Mouse (Mus musculus) midbrain, embryonic 11.5 days (tissue): Measurements from ENCODE around the gene Olfr67. TPM values are rescaled to one million over a fixed set of nuclear protein-coding genes. Genes with fewer than 3 reads are reported as not detected.
"Not testable (repeated sequence)": the region's sequence is repeated elsewhere in the genome, so short reads cannot be mapped to it uniquely, and the experiment has no call there.

Experiments
- ATAC-seq: fragments of 200-750 bp; cut with Nextera tagmentation; 2 replicates; pipeline ENCODE4 v1.8.0; 2017; ENCODE audit warnings: moderate TSS enrichment, moderate library complexity; ENCODE audit not compliant: low FRiP score
- DNase-seq: peaks from one replicate; pipeline ENCODE4 v3.0.0; 2015; ENCODE audit warnings: low spot score; ENCODE audit errors: missing footprints
- H3K27ac ChIP-seq: fragments of 300-500 bp; sonication (generic); 2 replicates; pipeline ENCODE4 v1.5.1; 2014; ENCODE audit warnings: low read depth, low read length
- H3K27me3 ChIP-seq: fragments of 300-500 bp; sonication (generic); 2 replicates; pipeline ENCODE4 v1.6.1; 2014; ENCODE audit warnings: mild to moderate bottlenecking, low read length, moderate library complexity, mixed read lengths; ENCODE audit not compliant: control insufficient read depth, insufficient read depth
- H3K36me3 ChIP-seq: fragments of 300-500 bp; sonication (generic); 2 replicates; pipeline ENCODE4 v1.6.1; 2014; ENCODE audit warnings: mild to moderate bottlenecking, low read length, moderate library complexity, mixed read lengths; ENCODE audit not compliant: control insufficient read depth, insufficient read depth
- H3K4me1 ChIP-seq: fragments of 300-500 bp; sonication (generic); 2 replicates; pipeline ENCODE4 v1.6.1; 2014; ENCODE audit warnings: low read length; ENCODE audit not compliant: control insufficient read depth, insufficient read depth
- H3K4me2 ChIP-seq: fragments of 300-500 bp; sonication (generic); 2 replicates; pipeline ENCODE4 v1.6.1; 2014; ENCODE audit warnings: mild to moderate bottlenecking, moderate library complexity
- H3K4me3 ChIP-seq: fragments of 300-500 bp; sonication (generic); 2 replicates; pipeline ENCODE4 v1.5.1; 2014; ENCODE audit warnings: low read depth, low read length
- H3K9ac ChIP-seq: fragments of 300-500 bp; sonication (generic); 2 replicates; pipeline ENCODE4 v1.6.1; 2014; ENCODE audit warnings: low read length
- H3K9me3 ChIP-seq: fragments of 300-500 bp; sonication (generic); 2 replicates; pipeline ENCODE4 v1.6.1; 2016; ENCODE audit warnings: low read length; ENCODE audit not compliant: control insufficient read depth
- WGBS: fragments of 180-500 bp; shearing (Covaris S2); extraction: QIAGEN DNeasy Blood & Tissue Kit; methylation state at CpG from one replicate; pipeline ENCODE4 v1.1.7; 2014; 5-methylcytosine and 5-hydroxymethylcytosine counted together
- polyA plus RNA-seq: library from polyadenylated mRNA; unstranded; fragments of >200 nt; fragmentation: Nextera tagmentation; extraction: Ambion mirVana; gene quantifications from 2 replicates; pipeline ENCODE4 v1.2.1, GENCODE M21; 2014

The Olfr67 gene
- polyA plus RNA-seq = not detected in 2 replicates

DNA sequence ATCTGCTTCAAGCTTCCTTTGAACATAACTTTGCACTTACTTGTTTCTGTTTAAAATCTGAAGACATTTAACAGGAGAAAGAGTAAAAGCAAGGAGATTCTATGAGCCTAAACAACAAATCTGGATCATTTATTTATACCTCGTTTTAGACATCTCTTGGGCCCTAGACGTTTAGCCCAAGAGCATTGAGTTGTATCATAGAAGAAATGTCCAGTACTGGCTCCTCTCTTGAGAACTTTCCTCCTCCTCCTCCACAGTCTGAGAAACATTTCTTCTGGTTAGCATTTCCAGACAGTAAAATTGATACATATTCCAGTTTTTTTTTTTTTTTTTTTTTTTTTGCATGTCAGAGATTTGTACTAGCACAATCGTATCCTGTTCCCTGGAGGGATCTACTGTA is at the start of gene Olfr67:
Gene Olfr67 (minus strand): TSS at position 101 of the 400 bp plus-strand sequence.
- no peak within 1 kb of the TSS for H3K27ac ChIP-seq
- no peaks in the 10 kb centered on the region for H3K27me3 ChIP-seq
- no peak for DNase-seq
- no peak within 1 kb of the TSS for H3K4me3 ChIP-seq
- no peaks in the 10 kb centered on the region for H3K36me3 ChIP-seq
- no peak for ATAC-seq
- H3K4me1 ChIP-seq = no peaks in the 10 kb centered on the region
- 85% methylated on average over 3 of the region's 3 CpGs for WGBS
- no peak within 1 kb of the TSS for H3K9ac ChIP-seq
- no peak within 1 kb of the TSS for H3K4me2 ChIP-seq
- H3K9me3 ChIP-seq = no peaks in the 10 kb centered on the region

DNA sequence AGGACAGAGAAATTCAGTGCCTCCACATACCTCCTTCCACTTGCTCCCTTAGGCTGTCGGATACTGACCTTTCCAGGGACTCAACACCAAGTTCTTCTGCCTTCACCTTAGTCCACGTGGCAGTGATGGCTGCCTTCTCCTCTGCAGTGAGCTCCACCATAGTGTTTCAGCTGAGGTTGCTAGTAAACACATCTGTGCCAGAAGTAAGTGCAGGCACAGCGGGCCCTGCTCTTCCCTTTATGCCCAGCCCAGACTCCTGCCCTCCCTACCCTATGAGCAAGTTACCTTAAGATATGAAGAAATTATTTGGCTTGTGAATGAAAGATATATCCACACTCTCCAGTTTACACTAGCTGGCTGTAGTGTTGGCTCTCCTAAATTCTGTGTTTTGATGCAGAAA is 48.6 kb upstream of the Olfr67 start, which contains the start of gene Hbb-bh2:
Gene Hbb-bh2 (minus strand): TSS at position 253 of the 400 bp plus-strand sequence.
- Histone ChIP-seq H3K4me3 (no peak within 1 kb of the TSS), H3K27ac (no peak within 1 kb of the TSS), H3K4me2 (no peak within 1 kb of the TSS), H3K9ac (no peak within 1 kb of the TSS), H3K27me3 (no peaks in the 10 kb centered on the region), H3K36me3 (no peaks in the 10 kb centered on the region), H3K4me1 (no peaks in the 10 kb centered on the region), H3K9me3 (no peaks in the 10 kb centered on the region)
- WGBS = 77% methylated on average over 3 of the region's 3 CpGs
- no peak for DNase-seq
- no peak for ATAC-seq

DNA sequence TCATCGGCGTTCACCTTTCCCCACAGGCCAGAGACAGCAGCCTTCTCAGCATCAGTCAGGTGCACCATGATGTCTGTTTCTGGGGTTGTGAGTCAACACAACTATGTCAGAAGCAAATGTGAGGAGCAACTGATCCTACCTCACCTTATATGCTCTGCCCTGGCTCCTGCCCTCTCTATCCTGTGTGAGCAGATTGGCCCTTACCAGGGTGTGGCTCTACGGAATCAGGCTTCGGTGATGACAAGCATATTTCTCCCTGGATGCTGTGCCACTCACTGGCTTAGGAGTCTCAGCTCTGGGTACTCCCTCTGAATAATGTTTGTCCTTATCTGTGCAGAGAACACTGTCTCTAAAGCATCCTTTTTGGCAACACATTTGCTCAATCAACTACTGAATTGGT is 36.2 kb upstream of the Olfr67 start, which contains the start of gene Hbb-bs:
Gene Hbb-bs (minus strand): TSS at position 289 of the 400 bp plus-strand sequence.
- no peak within 1 kb of the TSS for H3K4me2 ChIP-seq
- DNase-seq (no peak), ATAC-seq (no peak)
- no peaks in the 10 kb centered on the region for H3K4me1 ChIP-seq
- H3K27me3 ChIP-seq = no peaks in the 10 kb centered on the region
- WGBS = 94% methylated on average over 4 of the region's 4 CpGs
- no peak within 1 kb of the TSS for H3K27ac ChIP-seq
- H3K9ac ChIP-seq = no peak within 1 kb of the TSS
- H3K36me3 ChIP-seq = no peaks in the 10 kb centered on the region
- no peak within 1 kb of the TSS for H3K4me3 ChIP-seq
- H3K9me3 ChIP-seq = no peaks in the 10 kb centered on the region

DNA sequence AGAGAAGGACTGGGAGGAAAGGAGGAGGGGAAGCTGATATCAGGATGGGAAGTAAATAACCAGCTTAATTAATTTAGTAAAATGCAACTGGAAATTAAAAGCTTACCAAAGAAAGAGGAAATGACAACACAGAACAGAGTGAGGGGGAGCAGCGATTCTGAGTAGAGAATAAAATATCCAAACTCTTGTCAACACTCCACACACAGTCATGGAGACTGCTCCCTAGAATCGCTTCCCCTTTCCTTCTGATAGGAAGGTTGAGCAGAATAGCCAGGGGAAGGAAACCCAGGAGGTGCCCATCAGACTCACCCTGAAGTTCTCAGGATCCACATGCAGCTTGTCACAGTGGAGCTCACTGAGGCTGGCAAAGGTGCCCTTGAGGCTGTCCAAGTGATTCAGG is 35.5 kb upstream of the Olfr67 start:
- DNase-seq, H3K27me3 ChIP-seq, H3K4me1 ChIP-seq, H3K9ac ChIP-seq, H3K4me3 ChIP-seq, H3K4me2 ChIP-seq, ATAC-seq, H3K27ac ChIP-seq, H3K9me3 ChIP-seq, H3K36me3 ChIP-seq: not testable (repeated sequence)
- no CpG with 5 or more reads among the region's 2 CpGs for WGBS

DNA sequence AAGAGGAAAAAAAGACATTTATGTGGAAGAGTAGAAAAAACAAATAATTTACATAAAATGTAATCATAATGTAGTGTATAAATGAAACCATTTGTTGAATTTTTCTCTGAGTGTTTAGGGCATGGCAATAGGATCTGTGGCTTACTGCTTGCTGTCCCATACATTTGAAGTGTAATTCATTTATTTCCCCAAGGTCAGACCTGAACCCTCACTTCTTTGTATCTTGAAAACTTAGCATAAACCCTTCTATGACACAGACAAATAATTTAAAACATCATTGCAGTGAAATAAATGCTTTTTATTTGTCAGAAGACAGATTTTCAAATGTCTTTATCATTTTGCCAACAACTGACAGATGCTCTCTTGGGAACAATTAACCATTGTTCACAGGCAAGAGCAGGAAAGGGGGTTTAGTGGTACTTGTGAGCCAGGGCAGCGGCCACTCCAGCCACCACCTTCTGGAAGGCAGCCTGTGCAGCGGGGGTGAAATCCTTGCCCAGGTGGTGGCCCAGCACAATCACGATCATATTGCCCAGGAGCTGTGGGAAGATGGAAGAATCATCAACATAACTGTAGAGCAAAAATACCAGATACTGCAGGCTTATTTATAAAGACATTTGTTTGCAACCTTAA is 34.8 kb upstream of the Olfr67 start:
- ATAC-seq (no peak), DNase-seq (no peak)
- 85% methylated on average over 3 of the region's 3 CpGs for WGBS

DNA sequence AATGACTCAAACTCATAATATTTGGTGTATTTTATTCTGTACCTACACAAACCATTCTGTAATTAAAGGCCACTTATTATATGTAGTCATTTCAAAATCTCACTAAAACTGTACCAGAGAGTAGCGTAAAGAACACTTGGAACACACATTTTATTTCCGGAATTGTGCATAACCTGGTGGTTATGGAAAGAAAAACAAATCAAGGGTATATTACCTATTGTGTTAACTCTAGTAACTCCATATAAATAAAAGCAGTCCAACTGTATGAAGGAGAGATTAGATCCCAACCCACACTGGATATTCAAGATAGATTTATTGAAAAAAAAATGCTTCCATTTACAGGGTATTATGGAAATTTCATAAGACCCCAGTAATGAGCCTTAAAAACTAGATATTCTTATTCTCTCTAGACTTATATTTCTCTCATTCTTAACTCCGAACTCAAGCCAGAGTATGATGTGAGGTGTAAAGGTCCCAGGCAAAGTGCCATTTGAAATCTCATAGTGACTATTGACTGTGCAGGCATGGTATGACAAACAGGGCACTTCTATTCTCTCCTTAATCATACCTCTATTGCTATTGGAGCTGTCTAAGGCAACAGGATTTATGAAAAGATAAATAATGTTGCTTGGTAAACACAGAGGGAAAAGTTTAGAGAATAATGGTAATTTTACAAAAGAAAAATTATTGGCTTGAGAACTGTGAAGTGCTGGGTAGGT is 34.1 kb upstream of the Olfr67 start:
- DNase-seq (no peak), ATAC-seq (no peak)
- no peak overlapping the region for H3K4me3 ChIP-seq
- no peaks in the 10 kb centered on the region for H3K27me3 ChIP-seq
- 88% methylated on average over 3 of the region's 3 CpGs for WGBS
- H3K36me3 ChIP-seq = no peaks in the 10 kb centered on the region
- no peaks in the 10 kb centered on the region for H3K9me3 ChIP-seq
- H3K9ac ChIP-seq = no peak overlapping the region
- no peak overlapping the region for H3K27ac ChIP-seq
- H3K4me1 ChIP-seq = no peaks in the 10 kb centered on the region
- H3K4me2 ChIP-seq = no peak overlapping the region

More for the DNA sequence above, 34.8 kb upstream of the Olfr67 start:
- Histone ChIP-seq H3K36me3 (no peaks in the 10 kb centered on the region), H3K4me1 (no peaks in the 10 kb centered on the region), H3K9ac (no peak overlapping the region), H3K4me3 (no peak overlapping the region), H3K4me2 (no peak overlapping the region), H3K27me3 (no peaks in the 10 kb centered on the region), H3K27ac (no peak overlapping the region), H3K9me3 (no peaks in the 10 kb centered on the region)

DNA sequence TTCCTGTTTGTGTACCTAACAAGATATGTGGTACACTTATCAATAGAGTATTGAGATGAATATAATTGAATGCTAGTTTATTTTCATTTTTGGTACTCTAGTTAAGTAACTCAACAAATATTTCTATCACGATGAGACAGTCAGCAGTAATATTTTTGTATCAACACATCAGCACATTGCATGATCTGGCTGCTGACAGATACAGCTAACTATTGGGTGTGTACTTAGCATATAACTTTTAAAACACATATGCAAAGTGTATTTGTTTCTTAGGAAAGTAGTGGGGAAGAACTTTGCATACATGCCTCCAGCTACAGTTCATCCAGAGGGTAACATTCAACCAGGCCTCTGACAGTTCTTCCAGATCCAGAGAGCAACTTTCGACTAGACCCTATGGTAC is 33.0 kb upstream of the Olfr67 start:
- WGBS = 89% methylated on average over 2 of the region's 2 CpGs
- Histone ChIP-seq H3K27me3 (no peaks in the 10 kb centered on the region), H3K9me3 (no peaks in the 10 kb centered on the region), H3K4me1 (no peaks in the 10 kb centered on the region), H3K4me2 (no peak overlapping the region), H3K4me3 (no peak overlapping the region), H3K36me3 (no peaks in the 10 kb centered on the region), H3K27ac (no peak overlapping the region), H3K9ac (no peak overlapping the region)
- no peak for ATAC-seq
- DNase-seq = no peak

DNA sequence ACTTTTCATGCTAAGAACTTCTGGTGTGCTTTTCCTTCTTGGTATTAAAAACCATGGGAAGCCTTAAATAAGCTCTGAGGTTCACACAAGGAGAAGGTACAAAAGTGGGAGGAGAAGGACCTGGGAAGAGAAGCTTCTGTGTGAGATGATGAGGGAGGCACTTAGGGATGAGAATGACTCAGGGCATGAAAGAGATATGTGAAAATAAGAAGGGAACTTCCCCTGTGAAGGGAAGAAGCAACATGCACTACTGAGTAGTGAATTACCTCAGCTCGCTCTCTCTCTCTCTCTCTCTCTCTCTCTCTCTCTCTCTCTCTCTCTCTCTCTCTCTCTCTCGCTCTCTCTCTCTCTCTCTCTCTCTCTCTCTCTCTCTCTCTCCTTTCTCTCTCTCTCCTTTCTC is 23.5 kb upstream of the Olfr67 start:
- not testable (repeated sequence) for H3K4me1 ChIP-seq, H3K36me3 ChIP-seq, H3K4me2 ChIP-seq, DNase-seq, H3K4me3 ChIP-seq, ATAC-seq, H3K27me3 ChIP-seq, H3K9me3 ChIP-seq, H3K9ac ChIP-seq, H3K27ac ChIP-seq
- 92% methylated on average over 1 of the region's 2 CpGs for WGBS

DNA sequence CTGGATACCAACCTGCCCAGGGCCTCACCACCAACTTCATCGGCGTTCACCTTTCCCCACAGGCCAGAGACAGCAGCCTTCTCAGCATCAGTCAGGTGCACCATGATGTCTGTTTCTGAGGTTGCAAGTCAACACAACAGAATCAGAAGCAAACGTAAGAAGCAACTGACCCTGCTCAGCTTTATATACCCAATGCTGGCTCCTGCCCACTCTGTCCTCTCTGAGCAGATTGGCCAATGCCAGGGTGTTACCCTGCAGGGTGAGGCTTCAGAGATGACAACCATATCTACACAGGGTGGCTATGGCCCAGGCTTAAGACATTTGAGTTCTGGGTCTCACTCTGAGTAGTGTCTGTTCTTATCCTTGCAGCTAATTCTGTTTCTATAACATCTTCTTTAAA is 22.1 kb upstream of the Olfr67 start, which contains the start of gene Hbb-bt:
Gene Hbb-bt (minus strand): TSS at position 231 of the 400 bp plus-strand sequence.
- Histone ChIP-seq H3K36me3 (no peaks in the 10 kb centered on the region), H3K9ac (no peak within 1 kb of the TSS), H3K9me3 (no peaks in the 10 kb centered on the region), H3K27ac (no peak within 1 kb of the TSS), H3K4me3 (no peak within 1 kb of the TSS), H3K27me3 (no peaks in the 10 kb centered on the region), H3K4me2 (no peak within 1 kb of the TSS), H3K4me1 (no peaks in the 10 kb centered on the region)
- no peak for ATAC-seq
- WGBS = 92% methylated on average over 3 of the region's 3 CpGs
- no peak for DNase-seq
